Mouse (Mus musculus) embryonic facial prominence, embryonic 15.5 days (tissue): ENCODE data around the gene Mum1. TPM values are rescaled to one million over a fixed set of nuclear protein-coding genes. Genes with fewer than 3 reads are reported as not detected.
"Not testable (repeated sequence)": the region's sequence is repeated elsewhere in the genome, so short reads cannot be mapped to it uniquely, and the experiment has no call there.

Source experiments
- ATAC-seq: fragments of 200-750 bp; cut with Nextera tagmentation; 2 replicates; pipeline ENCODE4 v1.8.0; 2017; ENCODE audit warnings: low read depth, moderate TSS enrichment; ENCODE audit not compliant: insufficient number of reproducible peaks, low FRiP score, low TSS enrichment
- H3K27ac ChIP-seq: fragments of 300-500 bp; sonication (generic); replicated peaks from 2 replicates; pipeline ENCODE4 v1.5.1; 2015; ENCODE audit warnings: mild to moderate bottlenecking, inconsistent platforms
- H3K27me3 ChIP-seq: fragments of 300-500 bp; sonication (generic); 2 replicates; pipeline ENCODE4 v1.6.1; 2015; ENCODE audit warnings: inconsistent platforms
- H3K36me3 ChIP-seq: fragments of 300-500 bp; sonication (generic); 2 replicates; pipeline ENCODE4 v1.6.1; 2015; ENCODE audit warnings: mild to moderate bottlenecking, inconsistent platforms
- H3K4me1 ChIP-seq: fragments of 300-500 bp; sonication (generic); 2 replicates; pipeline ENCODE4 v1.6.1; 2015; ENCODE audit warnings: inconsistent platforms
- H3K4me2 ChIP-seq: fragments of 300-500 bp; sonication (generic); replicated peaks from 2 replicates; pipeline ENCODE4 v1.6.1; 2015; ENCODE audit warnings: mild to moderate bottlenecking, inconsistent platforms
- H3K4me3 ChIP-seq: fragments of 300-500 bp; sonication (generic); replicated peaks from 2 replicates; pipeline ENCODE4 v1.5.1; 2015; ENCODE audit warnings: mild to moderate bottlenecking, inconsistent platforms
- H3K9ac ChIP-seq: fragments of 300-500 bp; sonication (generic); 2 replicates; pipeline ENCODE4 v1.6.1; 2015; ENCODE audit warnings: inconsistent platforms
- H3K9me3 ChIP-seq: fragments of 300-500 bp; sonication (generic); replicated peaks from 2 replicates; pipeline ENCODE4 v1.6.1; 2016; ENCODE audit warnings: inconsistent platforms
- WGBS: fragments of 180-500 bp; shearing (Covaris S2); methylation state at CpG from one replicate; pipeline ENCODE4 v1.1.7; 2015; 5-methylcytosine and 5-hydroxymethylcytosine counted together
- polyA plus RNA-seq: library from polyadenylated mRNA; unstranded; fragments of >200 nt; fragmentation: Nextera tagmentation; extraction: Ambion mirVana; gene quantifications from 2 replicates; pipeline ENCODE4 v1.2.1, GENCODE M21; 2015

The Mum1 gene
- polyA plus RNA-seq, 1 experiment from 2014 or later, result 75.2 TPM

DNA sequence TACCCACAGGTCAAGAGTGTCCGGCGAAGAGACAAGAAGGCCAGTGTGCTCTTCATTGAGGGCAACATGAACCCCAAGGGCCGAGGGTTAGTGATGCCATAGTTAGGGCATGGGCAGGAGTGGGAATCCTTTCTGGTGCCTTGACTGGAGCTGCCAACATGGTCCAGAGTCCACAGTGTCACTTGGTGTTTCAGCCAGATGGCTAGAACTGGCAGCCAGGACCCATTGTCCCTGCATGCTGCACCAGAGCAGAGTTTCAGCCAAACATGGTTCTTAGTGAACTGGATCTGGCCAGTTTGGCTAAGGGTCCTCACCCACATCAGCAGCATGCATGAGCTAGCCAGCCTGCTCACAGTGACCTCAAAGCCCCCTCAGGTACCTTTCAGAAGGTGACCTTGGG, 12.1 kb downstream of the Mum1 start:
- 86% methylated on average over 3 of the region's 3 CpGs for WGBS
- no peak for ATAC-seq

DNA sequence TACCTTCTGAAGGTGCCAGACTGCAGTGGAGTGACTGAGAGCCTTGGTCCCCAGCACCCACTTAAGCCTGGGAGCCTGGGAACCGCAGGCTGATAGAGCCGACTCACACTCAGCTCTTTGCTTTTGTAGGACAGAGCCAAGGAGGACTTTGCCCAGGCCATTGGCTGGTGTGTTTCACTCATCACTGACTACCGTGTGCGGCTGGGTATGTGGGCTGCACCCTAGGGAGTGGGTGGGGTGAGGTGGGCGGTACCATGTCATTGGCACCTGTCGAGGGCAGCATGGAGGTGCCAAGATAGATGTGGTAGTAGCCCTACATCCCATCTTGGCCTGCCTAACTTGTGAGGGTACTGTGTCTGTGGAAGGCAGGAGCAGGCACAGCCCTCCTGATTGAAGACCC, 13.6 kb downstream of the Mum1 start:
- H3K4me2 ChIP-seq, result no peak overlapping the region
- H3K9ac ChIP-seq, result no peak overlapping the region
- H3K4me1 ChIP-seq, result no peaks in the 10 kb centered on the region
- no peak for ATAC-seq
- no peaks in the 10 kb centered on the region for H3K9me3 ChIP-seq
- 83% methylated on average over 6 of the region's 6 CpGs for WGBS
- peaks cover 100% of the 10 kb centered on the region for H3K36me3 ChIP-seq
- no peak overlapping the region for H3K4me3 ChIP-seq
- H3K27me3 ChIP-seq, result no peaks in the 10 kb centered on the region
- H3K27ac ChIP-seq, result no peak overlapping the region

More for the DNA sequence above, 12.1 kb downstream of the Mum1 start:
- Histone ChIP-seq H3K9me3 (no peaks in the 10 kb centered on the region), H3K27ac (no peak overlapping the region), H3K27me3 (no peaks in the 10 kb centered on the region), H3K9ac (no peak overlapping the region), H3K4me3 (no peak overlapping the region), H3K4me2 (no peak overlapping the region), H3K36me3 (peaks cover 100% of the 10 kb centered on the region), H3K4me1 (peaks cover 7% of the 10 kb centered on the region)

DNA sequence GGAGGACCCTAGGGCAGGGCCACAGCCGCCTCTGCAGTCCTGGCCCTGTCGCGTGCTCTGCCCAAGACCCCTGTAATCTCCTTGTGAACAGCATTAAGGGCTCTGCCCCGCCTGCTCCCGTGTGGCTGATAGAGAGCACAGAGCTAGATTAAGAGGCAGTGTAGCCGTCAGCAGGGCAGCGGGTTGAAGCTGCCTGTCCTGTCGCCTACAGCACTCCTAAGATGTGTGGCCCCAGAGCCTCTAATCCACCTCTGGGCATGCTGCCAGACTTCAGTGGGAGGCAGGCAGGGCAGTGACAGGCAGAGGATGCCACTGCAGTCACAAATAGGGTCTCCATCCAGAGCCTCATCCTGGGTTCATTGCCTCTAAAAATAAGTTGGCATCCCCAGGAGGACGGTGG, 15.9 kb downstream of the Mum1 start:
- Histone ChIP-seq H3K27me3 (no peaks in the 10 kb centered on the region), H3K27ac (no peak overlapping the region), H3K4me2 (no peak overlapping the region), H3K4me1 (peaks cover 10% of the 10 kb centered on the region; the same call in 1 of the 2 replicates), H3K9me3 (no peaks in the 10 kb centered on the region), H3K4me3 (no peak overlapping the region), H3K36me3 (peaks cover 77% of the 10 kb centered on the region), H3K9ac (no peak overlapping the region)
- WGBS, result 60% methylated on average over 9 of the region's 9 CpGs
- ATAC-seq, result no peak

DNA sequence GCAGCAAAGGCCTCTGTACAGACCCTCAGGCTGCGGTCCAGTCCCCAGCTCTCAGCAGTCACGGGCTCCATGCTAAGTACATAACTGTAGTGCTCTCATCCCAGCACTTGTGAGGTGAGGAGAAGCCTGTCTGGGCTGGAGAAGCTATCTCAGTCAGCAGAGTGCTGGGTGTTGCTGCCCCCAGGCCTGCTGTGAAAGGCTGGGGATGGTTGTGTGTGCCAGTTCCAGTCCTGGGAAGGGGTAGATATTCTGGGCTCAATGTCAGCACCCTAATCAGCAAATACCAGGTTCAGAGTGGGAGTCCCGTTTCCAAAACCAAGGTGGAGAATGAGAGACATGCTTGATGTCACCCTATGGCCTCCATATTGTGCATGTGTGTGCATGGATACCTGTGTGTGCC, 16.4 kb downstream of the Mum1 start:
- no peak overlapping the region for H3K4me2 ChIP-seq
- peaks cover 10% of the 10 kb centered on the region; the same call in 1 of the 2 replicates for H3K4me1 ChIP-seq
- no peak for ATAC-seq
- H3K27me3 ChIP-seq, result no peaks in the 10 kb centered on the region
- WGBS, result 84% methylated on average over 3 of the region's 3 CpGs
- H3K27ac ChIP-seq, result no peak overlapping the region
- H3K36me3 ChIP-seq, result peaks cover 72% of the 10 kb centered on the region
- H3K4me3 ChIP-seq, result no peak overlapping the region
- no peaks in the 10 kb centered on the region for H3K9me3 ChIP-seq
- H3K9ac ChIP-seq, result no peak overlapping the region

DNA sequence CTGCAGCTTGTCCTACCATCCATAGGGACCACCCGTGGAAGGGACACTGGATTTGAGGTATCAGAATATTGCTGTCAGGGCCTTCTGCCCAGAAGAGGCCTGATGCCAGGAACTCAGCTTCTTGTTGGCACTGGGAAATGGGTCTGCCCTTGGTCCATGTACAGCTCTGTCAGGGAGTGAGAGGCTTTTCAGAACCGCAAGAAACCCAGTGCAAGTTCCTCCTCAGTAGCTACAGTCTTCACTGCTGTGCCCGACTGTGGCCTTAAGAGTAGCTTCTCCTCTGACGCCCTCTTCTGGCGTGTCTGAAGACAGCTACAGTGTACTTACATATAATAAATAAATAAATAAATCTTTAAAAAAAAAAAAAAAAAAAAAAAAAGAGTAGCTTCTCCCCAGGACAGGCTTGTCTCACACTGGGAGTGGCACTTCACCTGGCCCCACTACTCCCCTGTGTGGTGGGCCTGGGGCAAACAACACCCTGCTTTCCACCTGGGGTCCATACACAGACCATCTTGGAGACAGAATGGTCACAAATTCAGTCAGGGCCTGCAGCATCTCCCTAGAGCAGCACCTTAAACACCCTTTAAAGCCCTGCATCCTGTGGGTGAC, 18.7 kb downstream of the Mum1 start:
- no peak for ATAC-seq
- 25% methylated on average over 5 of the region's 5 CpGs for WGBS
- H3K36me3 ChIP-seq, result peaks cover 49% of the 10 kb centered on the region
- no peak overlapping the region for H3K9ac ChIP-seq
- H3K27ac ChIP-seq, result no peak overlapping the region
- H3K27me3 ChIP-seq, result no peaks in the 10 kb centered on the region
- H3K9me3 ChIP-seq, result no peaks in the 10 kb centered on the region
- H3K4me1 ChIP-seq, result peaks cover 19% of the 10 kb centered on the region
- no peak overlapping the region for H3K4me2 ChIP-seq
- no peak overlapping the region for H3K4me3 ChIP-seq

DNA sequence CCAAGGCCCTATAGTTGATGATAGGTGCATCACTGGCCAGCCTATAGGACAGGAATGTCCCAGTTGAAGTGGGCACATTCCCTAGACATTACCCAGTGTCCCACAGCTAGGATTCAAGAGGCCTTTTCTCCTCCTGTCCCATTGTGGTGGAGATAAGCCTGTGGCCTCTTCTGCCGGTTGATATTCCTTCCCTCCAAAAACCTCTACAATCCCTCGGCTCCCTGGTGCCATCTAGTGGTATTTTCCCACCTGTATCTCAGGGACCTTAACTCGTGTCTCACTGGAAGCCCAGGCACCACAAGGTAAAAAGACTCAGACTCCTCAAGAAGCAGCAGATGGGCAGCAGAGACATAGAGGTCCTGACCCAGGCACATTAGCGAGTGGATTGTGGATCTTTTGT, 19.4 kb downstream of the Mum1 start:
- H3K9ac ChIP-seq, result no peak overlapping the region
- H3K4me2 ChIP-seq, result no peak overlapping the region
- no peaks in the 10 kb centered on the region for H3K9me3 ChIP-seq
- no peaks in the 10 kb centered on the region for H3K27me3 ChIP-seq
- WGBS, result 7% methylated on average over 4 of the region's 4 CpGs
- ATAC-seq, result no peak
- peaks cover 42% of the 10 kb centered on the region for H3K36me3 ChIP-seq
- peaks cover 26% of the 10 kb centered on the region for H3K4me1 ChIP-seq
- no peak overlapping the region for H3K4me3 ChIP-seq
- H3K27ac ChIP-seq, result no peak overlapping the region

DNA sequence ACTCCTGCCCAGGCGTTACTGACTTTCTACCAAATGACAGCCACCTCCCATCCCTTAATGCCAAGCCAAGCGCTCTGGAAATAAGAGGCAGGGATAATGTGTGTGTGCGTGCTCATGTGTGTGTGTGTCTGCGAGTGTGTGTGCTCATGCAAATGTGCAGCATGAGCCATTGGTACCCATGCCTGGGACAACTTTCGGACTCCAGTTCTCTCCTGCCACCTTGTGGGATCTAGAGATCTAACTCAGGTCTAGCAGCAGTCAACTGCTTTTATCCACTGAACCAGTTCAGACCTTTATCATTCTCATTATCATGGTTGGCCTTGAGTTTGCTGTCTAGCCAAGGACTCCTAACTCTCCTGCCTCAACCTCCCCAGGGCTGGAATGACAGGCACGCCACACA, 21.6 kb downstream of the Mum1 start:
- Histone ChIP-seq H3K27ac (no peak overlapping the region), H3K4me1 (peaks cover 33% of the 10 kb centered on the region), H3K4me3 (no peak overlapping the region), H3K9ac (no peak overlapping the region), H3K27me3 (no peaks in the 10 kb centered on the region), H3K36me3 (peaks cover 23% of the 10 kb centered on the region), H3K4me2 (no peak overlapping the region), H3K9me3 (no peaks in the 10 kb centered on the region)
- WGBS, result 38% methylated on average over 6 of the region's 6 CpGs
- ATAC-seq, result no peak

DNA sequence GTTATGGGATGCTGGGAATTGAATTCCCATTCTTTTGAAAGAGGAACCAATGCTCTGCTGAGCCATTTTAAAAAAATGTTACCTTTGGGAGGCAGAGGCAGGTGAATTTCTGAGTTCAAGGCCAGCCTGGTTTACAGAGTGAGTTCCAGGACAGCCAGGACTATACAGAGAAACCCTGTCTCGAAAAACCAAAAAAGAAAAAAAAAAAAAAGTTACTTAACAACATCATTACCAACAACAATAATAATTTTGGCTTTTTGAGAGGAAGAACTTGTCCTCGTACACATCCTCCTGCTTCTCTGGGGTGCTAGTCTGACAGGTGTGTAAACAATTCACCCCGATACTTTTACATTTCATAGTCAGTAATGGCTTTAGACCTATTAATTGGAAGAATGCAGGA, 22.2 kb downstream of the Mum1 start:
- not testable (repeated sequence) for H3K27ac ChIP-seq, ATAC-seq, H3K27me3 ChIP-seq, H3K9ac ChIP-seq, H3K9me3 ChIP-seq
- peak overlapping the region; percentile 77 for H3K4me3 ChIP-seq
- H3K4me2 ChIP-seq, result peak overlapping the region; percentile 90
- 42% methylated on average over 3 of the region's 3 CpGs for WGBS
- peaks cover 23% of the 10 kb centered on the region for H3K36me3 ChIP-seq
- peaks cover 33% of the 10 kb centered on the region for H3K4me1 ChIP-seq

DNA sequence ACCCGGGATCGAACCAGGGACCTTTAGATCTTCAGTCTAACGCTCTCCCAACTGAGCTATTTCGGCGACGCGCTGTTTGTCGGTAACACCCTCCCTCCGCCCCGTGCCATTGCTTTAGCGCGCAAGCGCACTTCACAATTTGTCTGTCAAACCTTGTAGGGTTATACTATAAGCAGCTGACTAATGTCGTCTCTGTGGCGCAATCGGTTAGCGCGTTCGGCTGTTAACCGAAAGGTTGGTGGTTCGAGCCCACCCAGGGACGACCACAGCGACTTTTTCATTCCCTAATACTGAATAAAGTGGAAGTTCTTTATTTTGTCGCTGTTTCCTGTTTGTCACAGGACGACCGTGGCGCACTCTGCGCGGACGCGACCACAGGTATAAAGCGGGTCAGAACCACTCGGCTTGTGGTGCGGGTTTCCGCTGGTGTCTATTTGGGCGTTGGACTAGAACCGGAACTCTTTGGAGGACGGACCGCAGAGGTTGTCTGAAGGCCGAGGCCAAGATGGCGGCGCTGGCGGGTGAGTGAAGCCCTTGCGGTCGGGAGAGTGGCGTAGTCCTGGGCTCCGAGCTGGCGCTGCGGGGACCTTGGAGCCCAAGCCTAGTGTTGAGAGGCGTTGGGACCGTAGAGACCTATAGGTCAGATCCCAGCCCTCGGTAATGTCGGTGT, 22.9 kb downstream of the Mum1 start, which contains the start of gene Ndufs7:
Gene Ndufs7, plus strand, starts transcription at position 151 of the 670 bp plus-strand sequence.
- peak within 1 kb of the TSS; percentile 53 for H3K9ac ChIP-seq
- H3K27ac ChIP-seq, result peak within 1 kb of the TSS; percentile 90
- peak; percentile 90 for ATAC-seq
- under 1% methylated on average over 53 of the region's 53 CpGs for WGBS
- peak within 1 kb of the TSS; percentile 77 for H3K4me3 ChIP-seq
- H3K9me3 ChIP-seq, result no peaks in the 10 kb centered on the region
- H3K27me3 ChIP-seq, result no peaks in the 10 kb centered on the region
- peak within 1 kb of the TSS; percentile 90 for H3K4me2 ChIP-seq
- H3K36me3 ChIP-seq, result peaks cover 23% of the 10 kb centered on the region
- H3K4me1 ChIP-seq, result peaks cover 33% of the 10 kb centered on the region

DNA sequence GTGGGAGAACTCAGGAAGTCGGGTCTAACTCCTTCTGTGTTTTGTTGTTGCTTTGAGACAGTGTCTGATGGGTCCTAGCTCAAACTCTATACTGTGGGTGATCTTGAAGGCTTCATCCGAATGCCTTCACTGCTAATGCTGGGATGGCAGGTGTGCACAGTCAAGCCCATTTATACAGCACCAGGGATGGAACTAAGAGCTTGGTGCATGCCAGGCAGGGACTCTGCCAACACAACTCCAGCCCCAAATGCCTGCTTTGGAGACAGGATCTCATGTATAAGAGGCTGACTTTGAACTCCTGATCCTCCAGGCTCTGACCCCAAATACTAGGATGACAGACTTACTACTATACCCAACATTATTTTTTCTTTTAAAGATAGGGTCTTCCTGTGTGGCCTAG, 23.8 kb downstream of the Mum1 start:
- no peak for ATAC-seq

DNA sequence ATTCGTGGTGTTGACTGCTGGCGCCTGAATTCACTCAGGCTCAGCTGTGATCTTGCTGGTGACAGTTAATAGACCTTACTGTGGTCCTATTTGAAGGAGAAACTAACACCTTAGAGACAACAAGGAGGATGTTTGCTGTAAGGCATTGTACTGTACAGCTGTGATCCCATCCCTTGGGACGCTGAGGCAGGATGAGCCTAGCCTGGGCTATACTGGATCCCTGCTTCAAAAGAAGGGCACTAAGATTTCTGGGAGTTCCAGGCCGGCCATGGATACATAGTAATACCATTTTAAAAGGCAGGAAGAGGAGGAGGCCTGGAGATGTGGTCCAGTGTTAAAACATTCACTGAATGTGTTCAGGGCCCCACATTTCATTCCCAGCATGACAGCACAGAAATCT, 24.3 kb downstream of the Mum1 start:
- Histone ChIP-seq H3K9me3 (no peaks in the 10 kb centered on the region), H3K27me3 (no peaks in the 10 kb centered on the region), H3K4me3 (peak overlapping the region; percentile 77), H3K27ac (no peak overlapping the region), H3K36me3 (peaks cover 32% of the 10 kb centered on the region), H3K4me1 (peaks cover 28% of the 10 kb centered on the region), H3K4me2 (peak overlapping the region; percentile 90), H3K9ac (no peak overlapping the region)
- ATAC-seq, result no peak
- 85% methylated on average over 4 of the region's 4 CpGs for WGBS

More for the DNA sequence above, 23.8 kb downstream of the Mum1 start:
- Histone ChIP-seq H3K27ac (peak overlapping the region; percentile 90; the same call in 1 of the 2 replicates), H3K4me3 (peak overlapping the region; percentile 77), H3K36me3 (peaks cover 26% of the 10 kb centered on the region), H3K9me3 (no peaks in the 10 kb centered on the region), H3K9ac (peak overlapping the region; percentile 53), H3K4me1 (peaks cover 33% of the 10 kb centered on the region), H3K27me3 (no peaks in the 10 kb centered on the region), H3K4me2 (peak overlapping the region; percentile 90)
- 32% methylated on average over 2 of the region's 2 CpGs for WGBS

DNA sequence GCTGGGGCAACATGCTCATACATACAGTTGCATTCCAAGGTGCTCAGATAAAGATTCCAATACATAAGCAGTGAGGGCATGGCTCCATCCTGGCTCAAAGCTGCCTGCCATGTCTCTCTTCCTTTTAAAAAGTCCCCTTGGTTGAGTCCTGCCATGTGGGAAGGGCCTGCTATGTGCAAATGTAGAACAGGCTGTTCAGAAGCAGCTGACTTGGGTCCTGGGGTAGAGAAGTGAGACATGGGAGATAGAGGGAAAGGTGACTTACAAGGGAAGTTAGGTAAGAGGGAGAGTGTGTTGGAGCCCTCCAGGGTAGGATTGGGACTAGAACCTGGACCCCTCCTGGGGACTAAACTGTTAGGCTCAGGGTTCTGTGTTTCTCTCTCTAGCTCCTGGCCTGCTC, 25.8 kb downstream of the Mum1 start:
- H3K27ac ChIP-seq, result no peak overlapping the region
- no peak overlapping the region for H3K4me2 ChIP-seq
- no peaks in the 10 kb centered on the region for H3K27me3 ChIP-seq
- peaks cover 46% of the 10 kb centered on the region for H3K36me3 ChIP-seq
- H3K9me3 ChIP-seq, result no peaks in the 10 kb centered on the region
- ATAC-seq, result no peak
- H3K9ac ChIP-seq, result no peak overlapping the region
- H3K4me1 ChIP-seq, result peaks cover 27% of the 10 kb centered on the region
- H3K4me3 ChIP-seq, result no peak overlapping the region
